Mouse (Mus musculus): ENCODE measurements around the gene Rab40c.
A peak's percentile ranks its signal among the peaks of the same experiment; 100 is the strongest.

The Rab40c gene

DNA sequence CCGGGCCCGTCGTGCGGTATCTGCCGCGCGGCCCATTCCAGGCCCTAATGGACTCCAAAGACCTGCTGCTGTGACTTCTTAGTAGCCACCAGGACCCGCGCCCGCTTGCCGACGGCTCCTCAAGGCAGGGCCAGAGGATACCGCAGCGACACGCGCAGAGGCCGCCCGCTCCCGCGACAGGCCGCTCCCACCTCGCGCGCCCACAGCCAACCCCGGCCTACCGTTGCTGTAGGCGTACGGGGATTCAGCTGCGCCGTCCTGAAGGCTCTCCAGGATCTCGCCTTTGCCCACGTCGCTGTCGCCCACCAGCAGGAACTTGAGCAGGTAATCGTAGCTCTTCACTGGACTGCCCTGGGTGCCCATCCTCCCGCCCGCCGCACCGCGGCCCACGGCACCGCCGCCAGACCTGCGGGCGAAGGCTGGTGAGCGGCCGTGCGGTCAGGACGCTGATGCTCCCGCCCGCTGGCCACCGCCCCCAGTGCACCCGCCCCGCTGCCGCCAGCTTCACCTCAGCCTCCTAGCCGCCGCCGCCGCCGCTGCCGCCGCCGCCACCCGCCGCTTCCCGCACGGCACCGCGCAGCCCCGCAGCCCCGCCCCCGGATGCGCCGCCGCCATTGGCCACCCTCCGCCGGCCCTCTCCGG is at the start of gene Rab40c:
TSS of gene Rab40c (minus strand) at position 584 of the 642 bp plus-strand sequence.
- no peak for DNase-seq

DNA sequence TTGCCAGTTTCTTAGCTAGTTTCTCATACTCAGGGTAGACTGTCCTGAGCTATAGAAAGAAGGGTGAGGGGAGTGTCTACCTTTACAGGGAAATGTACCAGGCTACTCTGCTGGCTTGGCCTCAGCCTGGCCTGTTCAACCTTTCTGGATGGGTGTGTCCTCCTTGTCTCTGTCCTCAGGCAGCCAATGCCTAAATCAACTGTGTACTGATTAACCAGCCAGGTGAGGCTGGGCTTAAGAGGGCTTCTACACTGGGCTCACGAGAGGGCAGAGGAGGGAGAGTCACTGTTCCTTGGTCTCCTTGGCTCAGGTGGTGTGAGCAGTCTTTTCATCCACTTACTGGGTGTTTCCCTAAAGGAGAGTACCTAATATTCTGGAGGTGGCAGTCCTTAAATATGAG is 48.6 kb upstream of the Rab40c start:
- peak; percentile 81 for DNase-seq

DNA sequence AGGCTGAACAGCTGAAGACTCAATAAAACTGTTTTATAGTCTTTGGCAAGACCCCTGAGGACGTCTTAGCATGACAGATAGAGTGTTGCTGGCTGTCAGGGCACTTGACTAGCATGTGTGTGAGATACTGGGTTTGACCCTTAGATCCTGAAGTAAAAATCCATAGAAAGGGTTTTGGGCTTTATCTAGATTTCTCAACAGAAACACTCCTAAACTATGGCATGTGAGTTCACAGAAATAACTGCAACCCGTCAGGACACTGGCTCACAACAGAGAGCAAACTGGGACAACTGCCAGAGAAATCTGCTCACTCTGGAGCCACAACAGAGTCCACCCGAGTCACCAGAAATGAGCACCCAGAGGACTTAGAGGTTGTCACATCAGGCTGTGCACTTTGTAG is 48.1 kb upstream of the Rab40c start:
- no peak for DNase-seq

- no peak for DNase-seq
These were observed 44.7 kb upstream of the Rab40c start for GRCm38 (mm10) chr17:25964271-25964670.

- DNase-seq, result no peak
These were observed 42.9 kb upstream of the Rab40c start for GRCm38 (mm10) chr17:25962413-25962905.

DNA sequence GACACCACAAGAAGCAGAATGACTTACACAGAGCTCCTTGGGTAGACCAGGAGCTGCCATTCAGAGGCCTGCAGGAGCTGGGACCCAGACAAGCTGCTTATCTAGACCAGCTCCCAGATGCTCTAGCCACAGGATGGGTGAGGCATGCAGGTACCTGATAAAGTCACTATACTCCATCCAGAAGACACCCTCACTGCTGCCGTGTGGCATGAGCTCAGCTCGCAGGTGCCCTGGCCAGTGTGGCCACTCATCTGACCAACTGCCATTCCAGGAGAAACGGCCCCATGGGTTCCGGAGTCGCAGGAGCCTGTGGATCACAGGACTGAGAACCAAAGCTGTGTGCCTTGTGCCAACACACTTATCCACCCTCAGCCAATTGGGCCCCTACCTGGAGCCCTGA is 42.0 kb upstream of the Rab40c start:
- DNase-seq, result no peak

DNA sequence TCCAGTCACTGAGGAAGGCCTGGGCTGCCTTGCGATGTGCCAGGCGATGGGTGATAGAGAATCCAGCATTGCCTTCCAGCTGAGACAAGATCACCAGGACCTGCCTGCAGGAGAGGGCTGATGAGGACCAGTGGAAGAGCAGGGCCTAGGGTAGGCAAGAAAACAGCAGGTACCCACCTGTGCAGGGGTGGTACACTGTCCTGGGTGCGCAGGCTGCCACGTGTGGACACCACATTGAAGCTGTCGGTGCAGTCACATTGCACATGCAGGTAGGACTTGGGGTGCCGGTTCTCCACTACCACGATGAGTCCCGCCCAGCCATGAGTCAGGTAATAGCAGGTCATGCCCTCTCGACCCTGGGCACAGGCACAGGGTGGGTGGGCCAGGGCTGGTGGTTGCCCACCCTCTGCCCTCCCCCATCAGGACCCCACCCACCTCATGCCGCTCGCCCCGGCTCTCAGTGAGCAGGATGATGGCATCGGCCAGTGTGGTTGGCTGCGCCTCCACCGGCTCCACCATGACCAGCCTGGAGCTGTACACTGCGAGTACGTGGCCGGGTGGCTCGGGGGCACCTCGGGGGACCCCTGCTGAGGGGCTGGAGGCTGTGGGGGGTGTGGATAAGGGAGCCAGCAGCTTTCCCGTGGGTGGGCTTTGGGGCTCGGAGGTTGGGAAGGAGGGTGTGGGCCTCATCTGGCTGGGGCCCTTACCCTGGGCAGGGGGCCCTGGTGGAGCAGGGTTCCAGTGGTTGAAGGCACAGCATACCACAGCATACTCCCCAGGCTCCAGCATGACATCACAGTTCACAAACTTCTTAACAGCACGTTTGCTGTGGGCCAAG is 40.3 kb upstream of the Rab40c start:
- DNase-seq, result no peak

DNA sequence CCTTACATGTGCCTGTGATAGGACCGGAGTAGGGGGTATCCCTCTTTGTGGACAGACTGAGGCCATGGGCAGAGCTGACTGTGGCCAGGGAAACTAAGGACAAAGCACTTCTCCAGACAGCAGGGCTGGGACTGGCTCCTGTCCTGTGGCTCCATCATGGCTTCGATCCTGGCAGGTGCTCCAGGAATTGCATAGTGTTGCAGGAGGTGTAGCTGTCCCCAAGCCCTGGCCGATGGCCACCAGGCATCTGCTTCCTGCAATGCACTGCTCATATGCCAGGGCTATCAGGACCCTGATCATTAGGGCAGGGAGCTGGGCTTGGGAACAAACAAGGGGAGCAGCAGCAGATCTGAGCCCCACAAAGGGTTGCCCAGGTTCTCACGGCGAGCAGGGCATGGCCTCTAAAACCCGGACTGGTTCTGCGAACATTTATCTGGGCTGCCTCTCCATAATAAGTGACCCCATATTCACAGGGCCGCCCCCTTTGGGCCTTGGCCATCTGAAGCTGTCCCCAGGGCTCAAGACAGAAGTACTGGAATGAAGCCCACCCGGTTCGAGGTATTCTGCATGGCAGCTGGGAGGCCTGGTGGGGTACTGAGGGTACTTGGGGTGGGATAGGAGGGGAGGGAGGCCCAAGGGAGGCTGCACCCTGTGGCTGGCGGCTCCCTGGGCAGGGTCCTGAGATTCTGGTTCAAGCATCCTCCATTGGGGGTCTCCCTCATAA is 39.4 kb upstream of the Rab40c start:
- DNase-seq, result no peak

DNA sequence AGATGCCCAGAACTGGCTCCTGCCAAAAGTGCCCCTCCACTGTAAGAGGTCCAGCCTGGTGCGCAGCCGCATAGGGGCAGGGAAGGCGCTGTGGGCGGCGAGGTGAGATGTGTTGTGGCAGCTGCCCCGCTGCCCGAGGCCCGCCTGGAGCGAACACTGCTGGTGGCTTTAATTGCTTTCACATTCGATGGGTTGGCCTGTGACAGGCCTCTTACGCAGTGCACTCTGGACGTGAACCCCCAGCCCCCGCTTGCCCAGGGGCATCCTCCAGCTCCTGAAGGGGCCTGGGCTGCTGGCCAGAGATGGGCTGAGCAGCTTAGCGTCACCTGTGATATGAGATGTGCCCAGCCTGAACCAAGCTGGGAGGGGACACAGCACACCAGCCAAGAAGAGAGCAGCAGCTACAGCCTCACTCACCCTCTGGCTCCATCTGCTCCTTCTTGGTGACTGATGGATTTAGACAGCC is 38.1 kb upstream of the Rab40c start:
- DNase-seq, result no peak

GRCm38 (mm10) chr17:25956631-25957030 is 37.1 kb upstream of the Rab40c start:
- DNase-seq, result no peak

GRCm38 (mm10) chr17:25956201-25956600 is 36.7 kb upstream of the Rab40c start:
- DNase-seq, result no peak

DNA sequence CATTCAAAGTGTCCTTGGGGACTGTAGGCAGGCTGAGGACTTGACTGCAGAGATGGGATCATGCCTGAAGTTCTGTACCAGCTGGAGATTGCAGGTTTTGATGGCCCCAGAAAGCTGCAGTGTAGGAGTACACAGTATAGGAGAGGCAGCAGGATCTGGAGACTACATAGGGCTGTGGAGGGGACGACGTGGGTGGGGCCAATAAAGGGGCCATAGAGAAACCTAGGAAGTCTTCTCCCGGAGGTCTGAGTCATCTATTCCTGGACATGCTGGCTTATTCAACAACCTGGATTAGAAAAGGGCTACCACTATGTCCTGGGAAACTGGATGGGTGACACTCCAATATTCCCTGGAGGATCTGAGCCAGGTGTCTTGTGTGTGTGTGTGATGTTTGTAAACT is 36.2 kb upstream of the Rab40c start:
- no peak for DNase-seq

- DNase-seq, result no peak
These were observed 35.1 kb upstream of the Rab40c start for GRCm38 (mm10) chr17:25954671-25955070.

- DNase-seq, result no peak
These were observed 33.6 kb upstream of the Rab40c start for GRCm38 (mm10) chr17:25953161-25953560.

DNA sequence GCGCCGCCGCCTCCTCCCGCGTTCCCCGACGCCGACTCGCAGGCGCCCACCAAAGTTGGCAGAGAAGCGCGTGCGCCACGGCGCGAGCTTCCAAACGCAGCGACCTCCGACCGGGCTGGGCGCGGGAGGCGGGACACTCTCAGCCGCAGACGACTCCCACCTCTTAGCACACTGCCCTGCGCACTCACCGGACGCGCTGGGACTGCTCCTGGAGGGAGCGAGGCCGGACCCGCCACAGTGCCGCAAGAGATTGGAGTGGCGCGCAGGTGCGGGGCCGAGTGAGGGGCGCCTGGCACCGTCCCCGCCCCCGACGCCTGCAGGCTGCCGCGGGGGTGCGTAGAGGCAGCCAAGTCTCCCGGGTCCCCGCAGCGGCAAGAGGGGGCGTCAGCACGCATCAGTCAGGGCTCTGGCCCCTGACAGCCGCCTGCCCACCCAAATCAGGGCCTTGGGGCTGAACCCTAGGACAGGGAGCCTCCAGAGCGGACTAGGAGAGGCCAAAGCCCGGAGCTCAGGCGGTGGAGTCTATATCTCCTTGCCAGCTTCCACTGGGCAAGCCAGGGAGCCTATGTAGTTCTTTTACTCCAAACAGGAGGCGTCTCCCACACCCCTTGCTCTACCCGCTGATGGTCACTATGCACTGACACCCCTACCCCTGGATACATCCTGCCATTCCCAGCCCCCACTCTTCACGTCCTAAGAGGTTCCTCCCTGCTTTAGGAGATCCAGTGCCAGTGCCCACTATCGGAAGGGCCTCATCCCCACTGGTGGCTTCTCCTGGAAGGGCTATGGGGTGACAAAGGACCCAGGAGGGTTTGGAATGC is 32.5 kb upstream of the Rab40c start, which contains the start of gene A930017K11Rik:
TSS of gene A930017K11Rik (minus strand) at position 763 of the 821 bp plus-strand sequence.
- no peak for DNase-seq

DNA sequence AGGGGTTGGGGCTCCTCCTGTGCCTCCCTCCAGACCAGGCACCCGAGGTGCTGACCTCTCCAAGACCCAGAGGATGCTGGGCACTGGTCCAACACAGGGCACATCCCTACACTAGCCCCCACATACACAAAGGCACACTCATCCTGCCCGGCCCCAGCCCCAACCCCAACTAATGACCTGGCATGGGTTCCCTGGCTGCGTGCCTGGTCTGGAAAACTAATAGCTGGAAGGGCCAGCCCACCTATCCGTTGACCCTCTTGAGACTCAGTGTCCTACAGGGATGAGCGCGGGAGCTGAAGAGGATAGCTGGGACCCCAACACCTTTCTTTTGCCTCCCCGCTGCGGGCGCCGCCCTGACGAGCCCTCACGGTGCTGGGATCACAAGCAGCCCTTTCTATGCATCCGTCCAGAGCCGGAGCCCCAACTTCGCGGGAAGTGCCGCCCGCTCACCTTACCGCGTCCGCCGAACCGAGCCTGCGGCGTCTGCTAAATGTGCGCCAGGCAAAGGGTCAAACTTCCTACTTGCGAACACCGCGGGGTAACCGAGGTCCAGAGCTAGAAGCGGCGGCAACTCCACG is 31.8 kb upstream of the Rab40c start:
- DNase-seq, result no peak

- no peak for DNase-seq
These were observed 31.2 kb upstream of the Rab40c start for GRCm38 (mm10) chr17:25950706-25951105.

- DNase-seq, result no peak
These were observed 30.5 kb upstream of the Rab40c start for GRCm38 (mm10) chr17:25949981-25950380.

GRCm38 (mm10) chr17:25948051-25948450 is 28.5 kb upstream of the Rab40c start:
- DNase-seq, result no peak

DNA sequence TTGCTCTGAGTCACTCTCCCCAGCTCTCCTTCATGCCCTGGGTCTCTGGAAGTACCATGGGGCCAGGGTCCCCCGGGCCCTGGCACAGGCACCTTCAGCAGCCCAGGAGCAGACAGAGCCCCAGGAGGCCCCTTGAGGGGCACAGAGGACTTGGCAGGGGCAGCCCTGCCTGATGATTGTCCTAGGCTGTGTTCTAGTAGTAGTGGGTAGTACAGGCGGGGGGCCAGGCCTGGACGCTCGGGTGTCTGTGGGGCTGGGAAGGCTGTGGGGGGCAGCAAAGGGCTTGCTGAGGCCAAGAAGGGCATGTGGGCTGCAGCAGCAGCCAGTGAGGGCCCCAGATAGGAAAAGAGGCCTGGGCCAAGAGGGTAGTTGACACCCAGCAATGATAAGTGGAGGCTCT is 28.0 kb upstream of the Rab40c start:
- DNase-seq, result no peak

DNA sequence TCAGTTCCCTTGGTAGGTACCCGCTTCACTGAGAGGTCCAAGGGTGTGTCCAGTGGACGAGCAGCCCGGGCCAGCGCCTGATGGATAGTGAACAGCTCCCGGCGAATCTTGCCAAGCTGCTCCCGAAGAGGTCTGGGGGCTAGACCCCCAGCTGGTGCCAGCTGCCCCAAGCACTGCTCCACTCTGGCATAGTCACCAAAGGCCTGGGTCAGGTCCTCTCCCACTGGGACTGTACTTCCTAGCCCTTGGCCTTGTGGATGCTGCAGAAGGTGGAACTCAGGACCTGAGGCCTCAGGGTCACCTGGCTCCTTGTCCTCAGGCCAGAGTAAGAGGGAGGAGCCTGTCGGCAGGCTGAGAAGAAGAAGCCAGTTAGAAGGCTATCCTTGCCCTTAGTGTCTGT is 27.4 kb upstream of the Rab40c start:
- DNase-seq, result no peak

GRCm38 (mm10) chr17:25946349-25946748 is 26.8 kb upstream of the Rab40c start:
- DNase-seq, result no peak
